Comparison of ENCODE assay signal across 10 mouse cellular contexts in the genomic region with DNA sequence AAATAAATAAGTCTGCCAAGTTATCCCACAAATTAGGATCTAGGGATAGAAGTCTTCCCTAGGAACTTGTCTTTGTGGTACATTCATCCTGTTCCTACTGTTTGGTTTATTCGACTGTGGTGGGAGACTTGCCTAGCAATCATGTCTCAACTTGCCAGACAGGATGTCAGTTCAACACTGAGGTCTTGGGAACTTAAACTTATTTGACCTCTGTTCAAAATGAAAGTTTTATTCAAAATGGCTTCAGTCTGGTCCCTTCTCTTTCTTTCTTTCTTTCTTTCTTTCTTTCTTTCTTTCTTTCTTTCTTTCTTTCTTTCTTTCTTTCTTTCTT. TPM values are rescaled to one million over a fixed set of nuclear protein-coding genes. Genes with fewer than 3 reads are reported as not detected.
DNase-seq lines count a peak whose midpoint lies in the region; ATAC-seq and TF ChIP-seq lines count a peak whose summit lies in the region.
"Had no signal": no experiment of that assay in that cellular context is flagged by ENCODE, and none has a peak within 500 bp of the region (broad histone marks: within the 10 kb centered on the region; RNA-seq: fewer than 3 reads in every experiment).

No protein-coding gene starts in this region.

- DNase-seq in gastrocnemius, adult 2 months = no peak
- DNase-seq in gastrocnemius, postnatal 25 days = no peak
- peak; percentile 18 for DNase-seq in lung, postnatal 25 days (ENCODE audit: low spot score)
- DNase-seq in retina, embryonic 14.5 days (ENCODE audit: low spot score) = no peak
- DNase-seq in adrenal gland, adult (ENCODE audit: inconsistent age in 2 of 2, low spot score in 1 of 2) = no peak
- DNase-seq in adipocyte (ENCODE audit: low spot score) = no peak

- H3K27me3 ChIP-seq in heart, embryonic 15.5 days = no peaks in the 10 kb centered on the region

- TF ChIP-seq CTCF in gastrocnemius, adult 2 months (IDR thresholded peaks at IDR 0.05) = no peak

- 31% methylated on average over 1 of the region's 1 CpGs for WGBS in heart, embryonic 15.5 days

- no peaks in the 10 kb centered on the region for H3K36me3 ChIP-seq in heart, embryonic 15.5 days

- peak overlapping the region; percentile 48 for H3K9ac ChIP-seq in heart, embryonic 15.5 days

- intact Hi-C loops in gastrocnemius, adult 2 months (cut with DNase I) = loop anchor here (5.0 kb wide), 1 partner anchor 41 kb away; no protein-coding TSS in a partner anchor

- ATAC-seq in CD4-positive, CD25-positive, alpha-beta regulatory T cell, adult 4 months = peak; percentile 28
- no peak for ATAC-seq in heart, embryonic 15.5 days (replicated peaks; ENCODE audit: insufficient number of reproducible peaks, insufficient read depth, low FRiP score, low read depth)

- H3K4me1 ChIP-seq in heart, embryonic 15.5 days (replicated peaks) = no peaks in the 10 kb centered on the region; the same call in 1 of the 2 replicates

- H3K27ac ChIP-seq in gastrocnemius, adult 2 months = peak overlapping the region; percentile 89
- H3K27ac ChIP-seq in heart, embryonic 15.5 days = peak overlapping the region; percentile 81

- peak overlapping the region; percentile 80 for H3K4me3 ChIP-seq in gastrocnemius, adult 2 months
- H3K4me3 ChIP-seq in heart, embryonic 15.5 days = peak overlapping the region; percentile 61

- H3K4me2 ChIP-seq in heart, embryonic 15.5 days = peak overlapping the region; percentile 68

- H3K9me3 ChIP-seq in heart, embryonic 15.5 days (replicated peaks) = no peaks in the 10 kb centered on the region

RNA-seq across cellular contexts. Expression of a gene that starts 0.7 kb away (rescaled TPM):
- 1 to 10 TPM; 1.8 to 2.0 TPM for total RNA-seq in gastrocnemius, adult 2 months (2021)
- total RNA-seq in gastrocnemius, postnatal 25 days (2021) = 1 to 10 TPM; 1.8 to 1.9 TPM
- polyA plus RNA-seq in CD4-positive, CD25-positive, alpha-beta regulatory T cell, adult 4 months (2017; shearing (Covaris generic)) = 10 to 100 TPM; 24.3 to 35.4 TPM
- polyA plus RNA-seq in heart, embryonic 15.5 days (2015; fragmentation: Nextera tagmentation; extraction: Ambion mirVana) = 3.3 and 5.7 TPM in 2 replicates

RNA-seq across cellular contexts. Expression of a gene that starts 6.9 kb away (rescaled TPM):
- not detected for total RNA-seq in gastrocnemius, adult 2 months (2021)
- not detected for total RNA-seq in gastrocnemius, postnatal 25 days (2021)
- not detected for polyA plus RNA-seq in CD4-positive, CD25-positive, alpha-beta regulatory T cell, adult 4 months (2017; shearing (Covaris generic))
- polyA plus RNA-seq in heart, embryonic 15.5 days (2015; fragmentation: Nextera tagmentation; extraction: Ambion mirVana) = 0.11 and 0.33 TPM in 2 replicates
- total RNA-seq: gastrocnemius, adult 8-10 months had no signal
- polyA plus RNA-seq: C2C12 had no signal

RNA-seq across cellular contexts. Expression of a gene that starts 23.3 kb away (rescaled TPM):
- total RNA-seq in gastrocnemius, adult 2 months (2021) = not detected
- total RNA-seq in gastrocnemius, postnatal 25 days (2021) = not detected
- polyA plus RNA-seq in CD4-positive, CD25-positive, alpha-beta regulatory T cell, adult 4 months (2017; shearing (Covaris generic)) = not detected
- 0.28 TPM in 1 of 2 replicates, not detected in the other for polyA plus RNA-seq in heart, embryonic 15.5 days (2015; fragmentation: Nextera tagmentation; extraction: Ambion mirVana)
- total RNA-seq: gastrocnemius, adult 8-10 months had no signal
- polyA plus RNA-seq: C2C12 had no signal

RNA-seq across cellular contexts. Expression of a gene that starts 49.4 kb away (rescaled TPM):
- not detected for total RNA-seq in gastrocnemius, adult 2 months (2021)
- not detected for total RNA-seq in gastrocnemius, postnatal 25 days (2021)
- 1 to 10 TPM in 1 of 2 experiments, under 1 TPM in 1; 0.66 to 1.6 TPM for polyA plus RNA-seq in CD4-positive, CD25-positive, alpha-beta regulatory T cell, adult 4 months (2017; shearing (Covaris generic))
- 0.14 TPM in 1 of 2 replicates, not detected in the other for polyA plus RNA-seq in heart, embryonic 15.5 days (2015; fragmentation: Nextera tagmentation; extraction: Ambion mirVana)
- total RNA-seq: gastrocnemius, adult 8-10 months had no signal
- polyA plus RNA-seq: C2C12 had no signal
